Mouse (Mus musculus) small intestine, adult 2 months (tissue): ENCODE measurements around the gene Zfp296. TPM values are rescaled to one million over a fixed set of nuclear protein-coding genes. Genes with fewer than 3 reads are reported as not detected.

Experiments
- H3K27ac ChIP-seq: fragments of 200-500 bp; 2 replicates; pipeline ENCODE4 v1.5.1; 2012; ENCODE audit warnings: low read depth, low read length, control low read depth, inconsistent platforms; ENCODE audit not compliant: insufficient read depth
- H3K27me3 ChIP-seq: fragments of 200-500 bp; 2 replicates; pipeline ENCODE4 v1.6.1; 2012; ENCODE audit warnings: mild to moderate bottlenecking, moderate library complexity, low read length, inconsistent platforms; ENCODE audit not compliant: control insufficient read depth, insufficient read depth
- H3K36me3 ChIP-seq: fragments of 200-500 bp; 2 replicates; pipeline ENCODE4 v1.6.1; 2012; ENCODE audit warnings: mild to moderate bottlenecking, low read length, control low read depth, inconsistent platforms; ENCODE audit not compliant: control insufficient read depth, insufficient read depth
- H3K4me1 ChIP-seq: fragments of 200-500 bp; 2 replicates; pipeline ENCODE4 v1.6.1; 2012; ENCODE audit warnings: low read length, inconsistent platforms, mixed read lengths; ENCODE audit not compliant: control insufficient read depth, insufficient read depth, insufficient read length
- H3K4me3 ChIP-seq: fragments of 200-500 bp; 2 replicates; pipeline ENCODE4 v1.5.1; 2012; ENCODE audit warnings: low read depth, mild to moderate bottlenecking, control low read depth, inconsistent platforms, low read length, moderate library complexity
- CTCF ChIP-seq: fragments of 200-500 bp; IDR thresholded peaks from 2 replicates; pipeline ENCODE4 v1.5.1; 2012; ENCODE audit warnings: low read depth, mild to moderate bottlenecking, control low read depth, inconsistent platforms, low read length, moderate library complexity, mixed read lengths; ENCODE audit not compliant: insufficient replicate concordance, insufficient read length; ENCODE audit errors: extremely low read depth
- POLR2A ChIP-seq: fragments of 200-500 bp; IDR thresholded peaks from 2 replicates; pipeline ENCODE4 v1.6.1; 2012; ENCODE audit warnings: low read depth, mild to moderate bottlenecking, control low read depth, inconsistent platforms, low read length, moderate library complexity
- WGBS: fragments of 180-500 bp; shearing (Covaris S2); methylation state at CpG from one replicate; pipeline ENCODE4 v1.1.7; 2018; 5-methylcytosine and 5-hydroxymethylcytosine counted together
- polyA plus RNA-seq: library from polyadenylated mRNA; depleted of rRNA; stranded (reverse); fragments of >200 nt; gene quantifications from 2 replicates; pipeline ENCODE4 v1.2.3, GENCODE M21; 2012

Gene Zfp296
- polyA plus RNA-seq, 1 experiment = 3.7 TPM

DNA sequence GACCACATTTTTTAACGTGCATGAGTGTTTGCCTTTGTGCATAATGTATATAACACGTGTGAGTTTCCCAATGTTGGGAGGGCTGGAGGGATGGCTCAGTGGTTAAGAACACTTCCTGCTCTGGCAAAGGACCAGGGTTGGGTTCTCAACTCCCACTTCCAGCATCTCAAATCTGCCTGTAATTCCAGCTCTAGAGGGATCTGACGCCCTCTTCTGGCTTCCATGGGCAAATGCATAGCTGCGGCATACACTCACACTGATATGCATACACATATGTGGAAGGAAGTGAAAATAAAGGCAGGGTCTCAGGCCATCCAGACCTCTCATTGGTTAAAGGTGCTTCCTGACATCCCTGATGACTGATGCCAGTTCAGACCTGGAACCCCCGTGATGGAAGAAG, 30.2 kb downstream of the Zfp296 start:
- no peak overlapping the region for H3K4me3 ChIP-seq
- TF ChIP-seq POLR2A (no peak), CTCF (no peak)
- H3K4me1 ChIP-seq = peaks cover 18% of the 10 kb centered on the region
- H3K27me3 ChIP-seq = no peaks in the 10 kb centered on the region
- H3K36me3 ChIP-seq = peaks cover 31% of the 10 kb centered on the region
- no peak overlapping the region for H3K27ac ChIP-seq
- WGBS = 83% methylated on average over 5 of the region's 5 CpGs

- no peaks in the 10 kb centered on the region for H3K27me3 ChIP-seq
These were observed 32.7 kb downstream of the Zfp296 start for GRCm38 (mm10) chr7:19609641-19610332.

GRCm38 (mm10) chr7:19610969-19611368, 33.9 kb downstream of the Zfp296 start:
- WGBS = 80% methylated on average over 5 of the region's 5 CpGs
- H3K36me3 ChIP-seq = peaks cover 58% of the 10 kb centered on the region
- H3K4me1 ChIP-seq = peaks cover 24% of the 10 kb centered on the region
- no peaks in the 10 kb centered on the region for H3K27me3 ChIP-seq
- peak overlapping the region; percentile 97 for H3K27ac ChIP-seq
- TF ChIP-seq POLR2A = no peak
- peak; percentile 37; the same call in 1 of the 2 replicates for TF ChIP-seq CTCF
- no peak overlapping the region for H3K4me3 ChIP-seq

More at GRCm38 (mm10) chr7:19609641-19610332, 32.7 kb downstream of the Zfp296 start:
- Histone ChIP-seq H3K4me3 (no peak overlapping the region), H3K36me3 (peaks cover 49% of the 10 kb centered on the region), H3K27ac (peak overlapping the region; percentile 97), H3K4me1 (peaks cover 18% of the 10 kb centered on the region)
- TF ChIP-seq POLR2A (no peak), CTCF (no peak)
- WGBS = 65% methylated on average over 12 of the region's 12 CpGs

GRCm38 (mm10) chr7:19615036-19615577, 38.0 kb downstream of the Zfp296 start:
- Histone ChIP-seq H3K4me3 (no peak overlapping the region), H3K27me3 (no peaks in the 10 kb centered on the region), H3K36me3 (peaks cover 72% of the 10 kb centered on the region), H3K4me1 (peaks cover 25% of the 10 kb centered on the region), H3K27ac (peak overlapping the region; percentile 91)
- WGBS = 43% methylated on average over 12 of the region's 12 CpGs
- TF ChIP-seq CTCF = no peak
- TF ChIP-seq POLR2A = no peak

GRCm38 (mm10) chr7:19619004-19619801, 42.1 kb downstream of the Zfp296 start:
- 40% methylated on average over 35 of the region's 35 CpGs for WGBS
- H3K27me3 ChIP-seq = no peaks in the 10 kb centered on the region
- peaks cover 46% of the 10 kb centered on the region for H3K36me3 ChIP-seq
- peaks cover 37% of the 10 kb centered on the region for H3K4me1 ChIP-seq
- TF ChIP-seq CTCF (peak; percentile 81; the same call in 1 of the 2 replicates), POLR2A (no peak)
- H3K4me3 ChIP-seq = peak overlapping the region; percentile 4; the same call in 1 of the 2 replicates
- no peak overlapping the region for H3K27ac ChIP-seq

GRCm38 (mm10) chr7:19620811-19621210, 43.7 kb downstream of the Zfp296 start:
- WGBS = 85% methylated on average over 7 of the region's 7 CpGs
- no peak for TF ChIP-seq CTCF
- TF ChIP-seq POLR2A = no peak
- no peak overlapping the region for H3K27ac ChIP-seq

GRCm38 (mm10) chr7:19622241-19622640, 45.2 kb downstream of the Zfp296 start:
- Histone ChIP-seq H3K27ac (peak overlapping the region; percentile 98), H3K4me3 (peak overlapping the region; percentile 41; the same call in 1 of the 2 replicates), H3K36me3 (peaks cover 18% of the 10 kb centered on the region), H3K4me1 (peaks cover 31% of the 10 kb centered on the region), H3K27me3 (no peaks in the 10 kb centered on the region)
- 26% methylated on average over 6 of the region's 6 CpGs for WGBS
- TF ChIP-seq POLR2A (no peak), CTCF (no peak)

More at GRCm38 (mm10) chr7:19620811-19621210, 43.7 kb downstream of the Zfp296 start:
- H3K27me3 ChIP-seq = no peaks in the 10 kb centered on the region
- H3K4me1 ChIP-seq = peaks cover 30% of the 10 kb centered on the region
- no peak overlapping the region for H3K4me3 ChIP-seq
- peaks cover 32% of the 10 kb centered on the region for H3K36me3 ChIP-seq
